Mouse (Mus musculus) layer of hippocampus, adult 18-20 months (tissue): ENCODE data around the gene Akt1. TPM values are rescaled to one million over a fixed set of nuclear protein-coding genes. Genes with fewer than 3 reads are reported as not detected.

Experiments
- DNase-seq, 2 experiments: peaks; one replicate each; pipeline ENCODE4 v3.0.0; 2022; ENCODE audit warnings: low spot score in 2 of 2
- total RNA-seq, 2 experiments: library from RNA; stranded (reverse); gene quantifications; 2 replicates each; pipeline ENCODE4 v1.2.3; 2021

Gene Akt1
- total RNA-seq, 2 experiments from 2014 or later, result 169 to 170 TPM

DNA sequence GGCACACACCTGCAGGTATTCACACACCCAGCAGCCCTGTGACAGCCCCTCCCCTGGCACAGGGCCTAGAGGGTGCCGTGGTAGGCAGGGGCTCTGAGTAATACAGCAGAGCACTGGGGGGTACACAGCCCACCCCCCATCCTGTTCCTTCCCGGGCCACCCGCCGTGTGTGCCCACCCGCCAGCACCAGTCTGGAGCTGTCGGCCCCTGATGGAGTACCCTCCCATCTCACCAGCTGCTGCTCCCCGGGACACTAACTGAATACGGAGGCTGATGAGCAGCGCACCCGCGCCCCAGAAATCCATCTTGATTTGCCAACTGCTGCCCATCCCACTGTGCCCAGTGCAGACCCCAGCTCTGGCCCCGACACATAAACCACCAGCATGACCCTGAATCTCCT is 11.0 kb downstream of the Akt1 start:
- DNase-seq, result no peak

DNA sequence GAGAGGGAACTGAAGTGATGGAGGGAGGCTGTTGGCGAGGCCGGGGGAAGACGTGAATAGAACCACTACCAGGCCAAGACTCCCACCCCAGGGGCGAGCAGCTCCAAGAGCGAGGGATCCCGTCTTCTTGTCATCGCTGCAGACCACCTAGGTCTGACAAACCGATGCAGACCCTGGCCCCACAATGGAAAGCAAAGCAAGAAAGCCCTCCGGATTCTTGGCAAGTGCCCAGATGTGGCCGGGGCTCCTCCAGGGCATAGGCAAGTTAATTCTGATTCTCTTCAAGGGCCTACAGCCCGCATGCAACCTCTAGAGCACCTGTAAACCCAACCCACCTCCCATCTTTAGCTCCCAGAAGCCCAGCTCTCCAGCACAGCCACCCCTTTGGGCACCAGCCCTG is 11.4 kb downstream of the Akt1 start:
- DNase-seq, result no peak

DNA sequence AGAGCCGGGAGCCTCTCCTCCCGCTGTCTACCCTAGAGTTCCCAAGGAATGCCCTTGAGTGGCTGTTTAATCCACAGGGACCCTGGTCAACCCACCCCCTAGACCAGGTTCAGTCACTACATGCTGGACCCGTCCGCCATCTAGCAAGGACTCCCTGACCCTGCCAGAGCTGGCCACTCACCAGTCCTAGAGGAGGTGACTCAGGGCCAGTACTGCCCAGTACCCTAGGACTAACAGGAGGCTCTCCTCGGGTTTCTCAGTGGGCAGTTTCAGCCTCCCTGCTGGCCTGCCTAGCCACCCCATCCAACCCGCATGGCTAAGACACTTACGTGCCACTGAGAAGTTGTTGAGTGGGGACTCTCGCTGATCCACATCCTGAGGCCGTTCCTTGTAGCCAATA is 12.8 kb downstream of the Akt1 start:
- no peak for DNase-seq

DNA sequence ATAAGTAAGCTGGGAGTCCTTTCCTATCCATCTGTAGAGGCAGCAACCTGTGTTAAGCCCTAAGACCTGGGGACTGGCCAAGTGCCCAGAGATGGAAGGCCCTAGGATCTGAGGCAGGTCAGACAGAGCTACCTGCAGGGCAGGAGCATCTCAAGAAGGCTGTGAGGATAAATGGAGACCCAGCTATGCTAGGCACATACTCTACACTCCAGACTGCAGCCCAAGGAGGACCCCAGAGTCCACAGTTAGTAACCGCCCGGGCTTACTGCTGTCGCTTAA is 13.4 kb downstream of the Akt1 start:
- DNase-seq, result no peak

DNA sequence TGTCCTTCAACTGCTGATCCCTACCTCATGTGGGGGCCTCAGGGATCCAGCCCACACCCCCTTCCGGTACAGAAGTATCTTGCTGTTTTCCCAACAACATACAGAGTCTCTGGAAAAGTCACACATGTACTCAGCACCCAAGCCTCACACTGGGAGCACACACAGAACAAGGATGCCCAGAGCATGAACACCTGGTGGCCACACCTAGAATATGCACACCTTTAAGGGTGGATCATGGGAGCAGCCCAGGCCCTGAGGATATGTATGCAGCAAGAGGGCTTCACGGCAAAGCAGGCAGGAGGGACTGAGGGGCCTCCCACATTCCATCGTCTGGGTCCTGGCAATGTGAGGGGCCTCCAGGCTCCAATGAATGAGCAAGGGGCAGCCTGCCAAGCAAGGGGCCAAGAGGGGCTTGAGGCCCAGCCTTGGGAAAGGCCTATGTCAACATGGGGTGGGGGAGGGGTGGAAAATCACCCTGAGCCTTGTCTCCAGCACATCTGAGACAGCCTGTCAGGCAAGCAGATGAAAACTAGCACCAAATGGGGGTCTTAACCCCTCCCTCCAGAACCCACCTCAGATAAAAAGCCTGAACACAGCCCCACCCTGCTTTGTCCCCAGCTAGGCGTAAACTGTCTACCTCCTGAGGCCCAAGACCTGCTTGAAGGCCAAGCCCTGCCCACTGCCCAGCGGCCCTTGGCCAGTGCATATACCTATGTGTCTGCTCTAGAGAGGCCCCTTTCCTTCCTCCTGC is 13.9 kb downstream of the Akt1 start:
- DNase-seq, result no peak

DNA sequence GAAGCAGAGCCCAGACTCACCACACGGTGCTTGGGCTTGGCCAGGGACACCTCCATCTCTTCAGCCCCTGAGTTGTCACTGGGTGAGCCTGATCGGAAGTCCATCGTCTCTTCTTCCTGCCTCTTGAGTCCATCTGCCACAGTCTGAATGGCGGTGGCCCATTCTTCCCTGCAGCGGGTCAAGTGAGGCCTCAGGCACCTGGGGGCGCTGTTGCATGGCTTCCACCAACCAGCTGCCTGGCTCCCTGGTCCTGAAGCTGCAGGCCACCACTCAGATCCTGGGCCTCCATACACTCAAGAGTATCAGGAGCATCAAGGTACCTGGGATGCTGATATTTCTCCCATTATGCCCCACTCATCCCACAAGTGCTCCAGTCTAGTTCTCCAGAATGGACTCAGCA is 15.6 kb downstream of the Akt1 start:
- DNase-seq, result peak in 1 of 2 experiments; percentile 56

DNA sequence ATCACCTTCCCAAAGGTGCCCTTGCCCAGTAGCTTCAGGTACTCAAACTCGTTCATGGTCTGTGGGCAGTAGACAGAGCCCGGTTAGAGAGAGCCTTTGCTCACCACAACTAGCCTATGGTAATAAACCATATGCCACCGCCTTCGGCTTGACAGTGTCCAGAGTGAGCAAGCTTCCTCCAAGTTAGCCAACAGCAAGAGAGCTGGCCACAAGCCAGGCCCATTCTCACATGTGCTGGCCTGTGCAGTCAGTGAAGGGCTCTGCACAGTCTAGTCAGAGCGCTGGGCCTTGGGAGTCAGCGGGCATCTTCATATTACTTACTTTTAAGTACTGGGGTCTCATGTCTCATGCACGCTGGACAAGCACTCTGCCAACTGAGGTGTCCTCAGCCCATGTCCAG is 16.1 kb downstream of the Akt1 start:
- no peak for DNase-seq

DNA sequence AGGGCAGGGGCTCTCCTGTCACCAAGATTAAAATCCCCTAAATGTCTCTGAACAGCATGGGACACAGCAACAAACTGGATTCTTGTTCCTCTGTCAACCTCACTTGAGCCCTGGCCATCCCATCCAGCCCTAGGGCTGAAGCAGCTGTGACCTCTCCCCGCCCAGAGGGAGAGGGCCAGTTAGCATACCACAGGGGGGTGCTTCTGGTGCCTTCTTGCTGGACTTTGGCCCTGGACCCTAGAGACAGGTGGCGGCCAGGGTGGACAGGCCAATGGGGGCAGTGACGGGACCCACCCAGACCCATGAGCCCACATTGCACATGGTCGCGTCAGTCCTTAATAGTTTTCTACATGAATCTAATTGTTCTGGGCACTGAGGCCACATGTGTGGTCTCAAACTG is 20.6 kb downstream of the Akt1 start:
- no peak for DNase-seq

DNA sequence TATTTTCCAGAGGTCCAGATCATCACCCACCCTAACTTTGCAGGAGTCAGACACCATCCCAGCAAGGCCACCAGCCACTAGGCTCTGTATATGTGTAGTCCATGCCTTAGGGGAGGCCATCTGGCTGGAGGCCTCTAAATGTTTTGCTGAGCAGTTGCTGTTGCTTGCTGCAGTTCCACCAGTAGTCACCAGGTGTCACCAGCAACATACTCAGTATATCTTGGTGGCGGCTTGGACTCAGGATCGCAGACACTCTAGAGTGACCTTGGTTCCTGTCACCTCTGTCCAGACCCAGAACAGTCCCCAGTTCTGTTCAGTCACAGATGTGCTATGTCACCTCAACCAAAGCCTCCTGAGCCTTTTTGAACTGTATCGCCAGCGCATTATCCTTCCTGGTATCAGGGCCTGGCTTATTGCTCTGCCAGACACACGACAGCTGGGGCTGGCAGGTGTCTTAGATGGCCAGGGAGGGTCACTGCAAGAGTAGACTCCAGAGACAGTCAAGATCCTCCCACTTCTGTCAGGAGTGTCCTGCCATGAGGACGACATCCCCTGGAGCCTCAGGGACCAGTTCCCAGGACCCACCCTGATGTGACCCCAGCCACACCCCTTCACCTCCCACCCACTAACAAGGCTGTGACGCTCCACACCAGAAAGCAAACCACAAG is 21.4 kb downstream of the Akt1 start:
- peak; percentile 73 to 93 for DNase-seq

DNA sequence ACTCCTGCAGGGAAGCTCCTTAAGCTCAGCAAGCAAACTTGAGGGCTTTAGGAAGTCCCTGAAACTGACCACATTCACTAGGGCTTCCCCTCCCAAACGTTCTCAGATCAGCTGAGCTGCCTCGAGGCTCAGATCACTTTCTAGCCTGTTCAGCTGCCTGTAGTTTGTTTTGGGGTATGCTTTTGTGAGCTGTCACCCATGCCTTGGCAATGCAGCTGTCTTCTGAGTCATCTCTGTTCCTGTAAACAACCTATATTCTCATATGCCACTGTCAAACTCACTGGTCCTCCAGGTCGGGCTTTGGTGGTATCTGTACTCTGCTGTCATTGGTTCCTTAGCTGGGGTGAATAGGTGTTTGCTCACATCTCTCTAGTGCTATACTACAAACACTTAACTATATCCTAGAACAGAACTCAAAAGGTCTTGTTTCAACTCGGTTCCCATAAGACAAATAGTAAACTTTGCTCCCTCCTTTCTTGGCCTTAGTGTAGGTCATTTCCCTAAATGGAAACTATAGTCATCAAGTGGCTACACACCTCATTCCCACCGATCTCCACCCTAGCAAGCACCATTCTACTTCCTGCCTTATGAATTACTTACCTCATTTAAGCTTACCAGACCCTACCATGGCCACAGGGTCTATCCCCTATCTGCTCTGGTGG is 22.8 kb downstream of the Akt1 start:
- DNase-seq, result no peak

DNA sequence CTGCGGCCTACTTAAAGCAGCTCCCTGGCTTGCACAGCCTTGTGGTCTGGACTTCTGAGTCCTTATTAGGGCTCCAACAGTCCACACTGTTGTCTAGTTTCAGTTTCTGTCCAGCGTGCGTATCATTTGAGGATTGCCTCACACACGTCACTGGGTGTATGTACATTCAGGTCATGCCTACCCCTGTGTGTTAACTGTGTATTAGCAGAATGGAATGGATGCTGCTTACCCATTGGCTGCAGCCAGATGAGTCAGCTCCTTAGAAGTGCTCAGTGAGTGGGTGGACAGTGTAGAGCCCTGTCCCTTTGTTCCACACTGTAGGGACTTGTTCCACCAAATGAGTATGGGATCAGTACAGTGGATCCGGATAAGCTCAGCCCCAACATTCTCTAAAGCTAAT is 26.6 kb downstream of the Akt1 start:
- no peak for DNase-seq

DNA sequence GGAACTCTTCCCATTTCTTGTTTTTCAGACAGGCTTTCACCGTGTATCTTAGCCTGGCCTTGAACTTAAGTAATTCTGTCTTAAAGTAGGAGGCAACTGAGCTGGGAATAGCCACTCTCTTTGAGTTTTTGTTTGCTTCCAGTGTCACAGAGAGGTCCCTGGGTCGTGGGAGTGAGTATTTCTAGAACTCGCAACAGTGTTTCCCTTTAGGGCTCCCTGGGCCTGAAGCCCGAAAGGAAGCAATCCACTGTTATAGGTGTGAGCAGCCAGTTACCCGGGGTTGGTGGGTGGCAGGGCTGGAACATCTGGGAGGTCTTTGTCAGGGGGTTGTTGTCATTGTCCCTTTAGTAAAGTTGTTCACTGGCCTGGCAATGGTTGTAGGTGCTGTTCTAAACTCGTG is 28.5 kb downstream of the Akt1 start:
- DNase-seq, result no peak

DNA sequence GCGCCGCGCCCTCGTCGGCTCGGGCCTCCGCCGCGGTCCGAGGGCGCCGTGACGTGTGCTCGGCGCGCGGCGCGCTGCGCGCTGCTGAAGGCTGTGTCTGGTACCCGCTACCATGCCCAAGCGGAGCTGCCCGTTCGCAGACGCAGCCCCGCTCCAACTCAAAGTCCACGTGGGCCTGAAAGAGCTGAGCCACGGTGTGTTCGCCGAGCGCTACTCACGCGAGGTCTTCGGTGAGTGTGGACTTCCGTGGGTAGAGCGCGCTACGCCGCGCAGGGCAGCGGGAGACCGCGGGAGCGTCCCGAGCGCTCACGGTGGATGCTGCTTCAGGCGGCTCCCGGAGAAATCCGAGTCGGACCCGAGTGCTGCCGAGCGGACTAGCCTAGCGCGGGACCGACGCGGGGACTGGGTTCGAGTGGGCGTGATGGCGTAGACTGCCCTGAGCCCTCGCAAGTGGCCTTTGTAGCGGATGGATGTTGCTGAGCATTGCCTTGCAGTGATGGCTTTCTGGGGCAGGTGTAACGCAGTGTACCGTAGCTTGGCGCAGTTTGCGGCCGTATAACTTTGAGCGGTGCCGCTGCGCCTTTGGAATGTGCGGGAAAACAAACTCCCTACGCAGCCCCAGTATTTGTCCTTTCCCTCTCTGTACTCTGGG is 29.7 kb downstream of the Akt1 start:
- DNase-seq, result no peak

DNA sequence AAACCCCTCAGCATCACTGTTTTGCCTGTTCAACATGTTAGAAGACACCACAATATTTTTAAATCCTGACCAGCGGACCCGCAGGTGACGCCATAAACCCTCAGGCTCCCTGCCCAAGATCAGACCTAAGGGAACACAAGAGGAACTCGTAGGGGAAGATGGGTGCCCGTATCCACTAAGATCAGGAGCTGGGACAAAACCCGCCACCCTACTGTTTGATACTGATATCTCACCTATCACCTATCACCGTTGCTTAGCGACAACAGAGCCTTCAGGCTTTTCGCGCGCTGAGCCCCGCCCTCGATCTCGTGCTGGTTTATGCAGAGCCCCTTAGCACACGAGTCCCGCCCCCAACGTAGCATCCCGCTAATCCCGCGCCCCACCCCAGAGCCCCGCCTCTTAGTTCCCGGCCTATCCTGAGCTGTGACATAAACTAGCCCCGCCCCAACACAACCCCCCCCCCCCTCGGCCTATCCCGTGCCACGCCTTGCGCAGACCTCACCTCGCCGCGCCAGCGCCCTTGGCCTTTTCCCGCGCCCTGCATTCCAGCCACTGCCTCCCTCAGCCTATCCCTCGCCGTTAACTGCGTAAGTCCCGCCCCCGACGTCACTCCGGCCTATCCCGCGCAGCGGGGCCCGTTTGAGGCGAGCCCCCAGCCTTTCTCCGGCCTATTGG is 30.4 kb downstream of the Akt1 start, which contains the start of gene Siva1:
Gene Siva1, plus strand, starts transcription at position 500 of the 675 bp plus-strand sequence.
- DNase-seq, result peak; percentile 97

DNA sequence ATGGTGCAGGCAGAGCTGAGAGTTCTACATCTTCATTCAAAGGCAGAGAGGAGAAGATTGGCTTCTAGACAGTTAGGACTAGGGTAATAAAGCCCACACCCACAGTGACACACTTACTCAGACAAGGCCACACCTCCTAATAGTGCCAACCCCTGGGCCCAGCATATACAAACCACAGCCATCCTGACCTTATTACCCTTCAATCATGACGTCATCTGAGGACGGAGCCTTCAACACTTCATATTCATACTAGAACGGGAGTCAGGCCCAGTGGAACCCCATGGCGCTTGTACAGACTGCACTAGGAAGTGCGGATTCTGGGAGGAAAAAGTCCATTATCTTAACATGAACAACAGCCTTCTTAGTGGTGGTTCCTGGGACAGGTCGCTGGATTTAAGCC is 31.6 kb downstream of the Akt1 start:
- DNase-seq, result no peak

DNA sequence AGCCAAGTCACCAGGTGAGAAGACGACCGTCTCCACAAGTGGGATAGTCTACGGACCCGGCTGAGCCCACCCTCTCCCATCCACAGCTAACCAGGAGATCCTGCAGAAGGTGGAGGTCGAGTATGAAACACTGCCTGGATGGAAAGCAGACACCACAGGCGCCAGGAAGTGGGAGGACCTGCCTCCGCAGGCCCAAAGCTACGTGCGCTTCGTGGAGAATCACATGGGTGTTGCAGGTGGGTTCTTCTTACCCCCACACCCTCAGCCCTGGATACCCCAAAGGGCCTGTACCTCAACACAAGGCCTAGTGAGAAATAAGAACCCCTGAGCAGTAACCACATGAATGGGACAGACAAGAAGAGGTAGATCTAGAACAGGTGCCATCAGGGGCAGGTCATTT is 35.2 kb downstream of the Akt1 start:
- DNase-seq, result no peak

DNA sequence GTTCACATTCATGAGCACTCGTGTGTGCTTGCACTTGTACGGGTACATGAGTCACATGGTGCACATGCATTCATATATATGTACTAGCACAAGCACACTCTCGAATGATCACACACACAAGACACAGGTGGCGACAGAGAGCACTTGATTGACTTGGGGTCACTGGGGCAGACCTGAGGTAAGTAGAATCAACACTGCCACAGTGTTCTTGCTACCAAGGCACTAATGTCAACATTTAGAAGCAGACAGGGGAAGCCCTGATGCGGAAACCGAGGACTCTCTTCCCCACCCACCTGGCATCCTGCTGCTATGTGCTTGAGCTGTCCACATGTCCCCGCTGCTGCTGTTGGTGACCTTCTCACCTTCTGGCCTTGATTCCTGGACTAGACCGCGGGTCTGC is 41.0 kb downstream of the Akt1 start:
- no peak for DNase-seq

DNA sequence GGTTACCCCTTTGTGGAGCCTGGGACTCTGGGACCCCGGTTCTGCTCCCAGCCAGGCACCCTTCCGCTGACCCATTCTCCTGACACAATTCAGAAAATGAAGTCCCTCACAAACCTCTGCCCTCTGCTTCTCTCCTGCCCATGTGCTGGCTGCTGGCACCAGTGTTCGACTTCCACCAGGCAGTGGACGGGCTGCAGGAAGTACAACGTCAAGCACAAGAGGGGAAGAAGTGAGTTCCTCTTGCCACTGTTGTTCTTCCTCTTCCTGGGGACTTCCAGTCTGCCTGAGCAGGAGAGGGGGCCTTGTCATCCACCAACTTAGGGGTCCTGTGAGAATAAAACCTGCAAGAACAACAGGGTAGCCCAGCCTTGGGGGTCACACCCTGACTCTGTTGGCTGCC is 41.8 kb downstream of the Akt1 start:
- DNase-seq, result no peak

DNA sequence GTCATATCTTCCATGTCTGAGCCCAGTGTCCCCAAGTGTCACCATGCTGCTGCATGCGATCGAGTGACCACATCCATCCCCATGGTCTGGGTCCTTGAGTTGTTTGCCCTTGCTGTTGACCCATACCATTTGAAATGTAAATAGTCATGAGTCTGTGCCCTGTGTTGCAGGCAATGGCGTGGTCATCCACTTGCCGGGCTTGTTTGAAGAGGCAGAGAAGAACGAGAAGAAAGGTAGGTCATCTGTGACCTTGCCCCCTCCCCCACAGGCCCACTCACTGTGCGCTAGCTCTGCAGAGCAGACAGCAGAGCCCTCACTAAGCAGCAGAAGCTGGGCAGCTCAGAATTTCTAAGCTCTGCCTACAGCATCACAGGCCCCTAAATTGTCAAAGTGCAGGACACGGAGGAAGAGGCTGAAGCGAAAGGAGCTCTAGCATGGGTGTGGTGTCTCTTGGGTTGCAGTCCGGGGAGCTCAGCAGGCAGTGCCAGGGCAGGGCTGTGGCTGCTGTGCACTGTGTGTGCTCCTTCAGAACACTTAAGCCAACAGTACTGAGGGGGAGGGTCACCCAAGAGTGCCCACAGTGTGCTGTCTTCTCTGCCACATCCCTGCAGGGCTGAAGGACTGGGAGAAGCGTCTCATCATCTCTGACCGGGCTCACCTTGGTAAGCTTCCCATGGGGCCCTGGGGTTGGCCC is 42.5 kb downstream of the Akt1 start:
- no peak for DNase-seq

DNA sequence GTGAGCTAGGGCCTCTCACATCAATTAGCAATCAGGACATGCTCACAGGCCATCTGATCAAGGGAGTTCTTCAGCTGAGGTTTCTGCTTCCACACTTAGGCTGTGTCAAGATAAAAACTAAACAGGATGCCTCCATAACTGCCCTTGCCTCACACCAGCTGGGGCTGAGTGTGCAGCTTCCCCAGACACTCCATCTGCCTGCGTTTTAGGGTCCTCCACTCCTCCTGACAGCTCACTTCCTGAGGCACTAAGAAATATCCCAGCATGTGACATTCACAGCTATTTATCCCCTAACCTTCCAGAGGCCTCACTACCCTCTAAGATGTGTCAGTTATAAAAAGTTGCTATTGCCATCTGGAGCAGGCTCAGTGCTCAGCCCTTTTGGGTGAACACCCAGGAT is 43.2 kb downstream of the Akt1 start:
- DNase-seq, result no peak

DNA sequence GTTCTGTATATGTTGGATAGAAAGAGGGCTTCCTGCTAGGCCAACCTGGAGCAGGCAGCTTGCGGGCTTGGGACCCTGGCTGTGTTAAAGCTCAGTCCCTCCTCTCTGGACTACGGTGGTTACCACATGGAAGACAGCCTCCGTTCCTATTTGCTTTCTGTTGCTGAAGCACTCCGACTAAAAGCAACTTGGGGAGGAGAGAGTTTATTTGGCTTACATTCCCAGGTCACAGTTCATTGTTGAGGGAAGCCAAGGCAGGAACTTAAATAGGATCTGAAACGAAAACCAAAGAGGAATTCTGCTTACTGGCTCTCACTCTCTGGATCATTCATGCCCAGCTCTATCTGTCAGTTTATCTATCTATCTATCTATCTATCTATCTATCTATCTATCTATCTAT is 43.9 kb downstream of the Akt1 start:
- no peak for DNase-seq
